Mouse (Mus musculus): ENCODE measurements around the gene Ubb. TPM values are rescaled to one million over a fixed set of nuclear protein-coding genes. Genes with fewer than 3 reads are reported as not detected.

Gene Ubb
- total RNA-seq, 1 experiment from 2014 or later, result 1,520 TPM

DNA sequence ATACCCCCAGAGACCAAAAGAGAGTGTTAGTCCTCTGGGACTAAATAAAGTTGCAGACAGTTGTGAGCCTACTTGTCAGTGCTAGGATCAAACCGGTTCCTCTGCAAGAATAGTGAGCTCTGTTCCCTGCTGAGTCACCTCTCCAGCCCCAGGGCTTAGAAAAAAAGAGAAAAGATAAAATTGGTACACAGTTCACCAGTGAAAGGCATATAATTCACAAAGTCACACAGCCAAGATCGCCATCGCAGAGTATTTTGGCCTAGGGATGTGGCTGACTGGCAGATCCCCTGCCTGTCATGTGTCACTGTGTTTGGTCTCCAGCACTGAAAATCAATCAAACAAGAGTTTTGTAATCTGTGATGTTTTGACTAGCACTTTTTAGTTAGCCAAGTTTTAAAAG, 17.3 kb downstream of the Ubb start:
- ATAC-seq (replicated peaks in 1 of 2; ENCODE audit: insufficient read depth in 1 of 2, low FRiP score in 2 of 2, low TSS enrichment in 1 of 2, low read depth in 1 of 2, poor library complexity in 2 of 2, severe bottlenecking in 2 of 2), result no peak

DNA sequence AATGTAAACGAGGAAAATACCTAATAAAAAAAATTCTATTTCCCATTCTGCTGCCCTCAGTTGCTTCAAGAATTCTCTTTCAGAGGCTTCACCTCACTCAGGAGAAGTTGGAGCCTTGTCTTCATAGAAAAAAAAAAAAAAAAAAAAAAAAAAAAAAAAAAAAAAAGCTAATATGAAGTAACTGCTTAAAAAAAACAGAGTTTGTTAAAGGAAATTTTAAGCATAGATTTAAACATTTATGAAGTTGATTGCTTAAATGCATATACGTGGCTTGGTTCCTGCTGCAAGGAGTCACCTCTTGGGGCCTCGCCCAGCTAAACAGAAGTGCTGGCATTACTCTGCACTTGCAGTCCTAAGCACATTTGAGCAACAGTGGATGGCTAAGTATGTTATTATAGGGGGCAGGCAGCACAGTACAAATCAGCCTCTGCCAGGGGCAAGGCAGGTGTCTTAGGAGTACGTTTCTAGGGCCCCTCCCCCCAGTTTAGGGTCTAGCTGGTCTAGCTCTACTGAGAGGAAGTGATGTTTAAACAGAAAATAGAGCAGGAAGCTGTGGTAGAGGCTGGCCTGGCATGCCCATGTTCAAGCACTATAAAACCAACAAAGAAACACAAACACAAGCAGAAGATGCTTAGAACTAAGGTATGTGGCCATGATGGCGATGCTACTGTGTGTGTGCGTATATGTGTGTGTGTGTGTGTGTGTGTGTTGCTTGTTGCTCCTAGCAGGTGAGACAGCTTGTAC, 23.2 kb downstream of the Ubb start, which contains the start of gene Trpv2:
Gene Trpv2 (plus strand): TSS at position 528 of the 744 bp plus-strand sequence.
- ATAC-seq (replicated peaks in 1 of 2; ENCODE audit: insufficient read depth in 1 of 2, low FRiP score in 2 of 2, low TSS enrichment in 1 of 2, low read depth in 1 of 2, poor library complexity in 2 of 2, severe bottlenecking in 2 of 2), result peak; percentile 42 to 50; a peak in 3 of 4 replicates

DNA sequence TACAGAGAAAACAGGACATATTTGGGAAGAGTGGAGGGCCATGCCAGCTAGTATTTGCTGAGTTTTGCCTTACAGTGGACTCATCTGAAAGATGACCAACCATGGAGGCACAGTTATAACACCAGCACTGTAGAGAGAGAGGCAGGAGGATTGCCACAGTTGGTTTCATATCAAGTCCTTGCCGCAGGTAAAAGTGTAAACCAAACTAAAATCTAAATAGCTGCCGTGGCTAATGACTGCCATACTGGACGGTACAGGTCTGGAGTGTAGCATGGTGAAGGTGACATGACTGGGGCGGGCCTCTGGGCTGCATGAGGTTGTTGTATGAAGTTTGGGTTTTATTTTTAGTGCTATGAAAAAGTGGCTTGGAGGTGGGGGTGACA, 23.7 kb downstream of the Ubb start:
- no peak for ATAC-seq (replicated peaks in 1 of 2; ENCODE audit: insufficient read depth in 1 of 2, low FRiP score in 2 of 2, low TSS enrichment in 1 of 2, low read depth in 1 of 2, poor library complexity in 2 of 2, severe bottlenecking in 2 of 2)

DNA sequence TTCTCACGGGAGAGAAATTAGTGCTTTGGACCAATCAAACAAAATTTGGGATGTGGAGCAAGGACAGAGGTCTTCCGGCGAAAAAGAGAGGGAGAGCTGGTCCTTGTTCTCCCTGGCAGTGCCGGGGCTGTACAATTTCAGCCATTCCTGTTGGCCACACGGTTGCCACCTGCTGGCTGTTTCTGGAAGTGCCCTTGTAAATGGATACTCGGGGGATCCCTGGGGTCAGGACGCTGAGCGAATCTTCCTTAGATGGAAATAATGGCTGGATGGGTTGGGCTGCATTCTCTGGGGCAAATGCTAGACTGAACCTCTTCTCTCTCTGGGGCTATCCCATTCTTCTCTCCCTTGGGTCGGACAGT, 24.3 kb downstream of the Ubb start:
- ATAC-seq (replicated peaks in 1 of 2; ENCODE audit: insufficient read depth in 1 of 2, low FRiP score in 2 of 2, low TSS enrichment in 1 of 2, low read depth in 1 of 2, poor library complexity in 2 of 2, severe bottlenecking in 2 of 2), result peak; percentile 42 to 58; a peak in 2 of 4 replicates

DNA sequence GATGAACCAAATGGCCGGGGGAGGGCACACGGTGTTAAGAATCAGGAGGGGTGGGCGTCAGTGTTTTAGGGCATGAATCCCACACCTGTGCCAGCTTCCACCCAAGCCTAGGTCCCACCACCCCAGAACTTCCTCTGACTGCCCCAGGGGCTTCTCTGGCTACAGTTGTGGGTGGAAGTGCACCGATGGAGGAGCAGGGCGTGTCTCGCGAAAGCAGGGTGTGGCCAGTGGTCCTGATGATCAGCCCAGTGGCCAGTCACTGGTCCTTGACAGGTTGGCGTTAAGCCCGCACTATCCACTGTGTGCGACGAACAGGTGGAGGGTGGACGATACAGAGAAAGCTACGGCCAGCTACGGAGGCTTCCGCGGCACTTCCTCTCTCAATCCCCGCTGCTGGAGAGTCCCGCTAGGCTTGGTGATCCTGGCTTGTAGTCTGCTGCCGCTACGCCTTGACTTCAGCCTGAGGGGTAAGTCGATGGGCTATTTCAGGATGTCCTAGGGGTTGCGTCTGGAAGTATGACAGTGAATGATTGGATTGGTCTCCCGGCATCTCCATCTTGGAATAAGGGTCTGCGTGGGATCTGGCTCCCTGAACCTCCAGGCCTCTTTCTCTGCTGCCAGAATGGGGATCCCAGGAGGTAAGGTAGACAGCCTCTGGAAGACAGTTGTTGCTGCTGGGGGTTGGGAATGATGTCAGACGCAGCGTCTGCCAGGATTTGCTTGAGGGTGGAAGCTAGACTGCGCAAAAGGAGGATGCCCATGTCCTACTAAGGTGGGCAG, 24.9 kb downstream of the Ubb start:
- ATAC-seq (replicated peaks in 1 of 2; ENCODE audit: insufficient read depth in 1 of 2, low FRiP score in 2 of 2, low TSS enrichment in 1 of 2, low read depth in 1 of 2, poor library complexity in 2 of 2, severe bottlenecking in 2 of 2), result peak in 1 of 2 experiments; percentile 34; a peak in 2 of 4 replicates

DNA sequence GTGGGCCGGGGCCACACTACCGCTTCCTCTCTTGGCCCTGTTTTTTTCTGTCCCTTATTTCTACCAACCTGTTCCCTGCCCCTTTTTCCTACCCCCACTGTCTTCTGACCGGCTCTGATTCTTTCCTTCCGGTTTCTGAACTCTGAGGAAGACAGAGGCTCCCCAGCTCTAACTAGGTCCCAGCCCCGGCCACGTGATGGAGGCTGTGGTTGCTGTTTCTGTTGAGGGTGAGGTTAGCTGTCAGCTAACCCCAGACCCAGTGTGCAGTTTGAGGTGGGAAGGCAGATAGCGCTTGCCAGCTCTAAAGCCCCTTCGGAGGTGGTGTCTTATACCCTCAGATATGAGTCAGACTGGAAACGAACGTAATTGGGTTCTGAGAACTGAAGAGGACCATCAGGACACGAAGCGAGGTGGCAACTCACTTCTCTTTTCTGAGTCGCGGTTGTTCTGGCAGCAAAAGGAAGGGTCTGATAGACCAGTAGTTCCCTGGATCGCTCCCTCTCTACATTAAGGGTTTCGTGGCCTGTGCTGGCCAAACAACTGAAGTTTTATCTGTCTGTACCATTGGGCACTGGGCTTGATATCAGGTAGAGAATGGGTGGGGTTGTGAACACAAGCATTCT, 25.7 kb downstream of the Ubb start:
- peak; percentile 57 to 76 for ATAC-seq (replicated peaks in 1 of 2; ENCODE audit: insufficient read depth in 1 of 2, low FRiP score in 2 of 2, low TSS enrichment in 1 of 2, low read depth in 1 of 2, poor library complexity in 2 of 2, severe bottlenecking in 2 of 2)

DNA sequence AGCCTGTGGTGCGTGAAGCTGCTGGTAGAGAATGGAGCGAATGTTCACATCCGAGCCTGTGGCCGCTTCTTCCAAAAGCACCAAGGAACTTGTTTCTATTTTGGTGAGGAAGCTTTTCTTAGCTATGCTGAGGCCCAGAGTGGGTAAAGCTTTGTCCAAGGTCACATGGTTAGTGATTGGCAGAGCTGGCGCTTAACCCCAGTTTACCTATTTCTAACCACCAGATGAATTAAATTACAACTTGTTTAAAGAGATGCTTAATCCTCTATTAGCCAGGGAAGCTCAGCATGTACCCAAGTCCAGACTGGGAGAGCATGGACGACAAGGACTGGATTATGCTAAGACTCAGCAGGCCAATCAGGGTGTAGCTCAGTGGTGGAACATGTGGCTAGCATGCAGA, 32.1 kb downstream of the Ubb start:
- no peak for ATAC-seq (replicated peaks in 1 of 2; ENCODE audit: insufficient read depth in 1 of 2, low FRiP score in 2 of 2, low TSS enrichment in 1 of 2, low read depth in 1 of 2, poor library complexity in 2 of 2, severe bottlenecking in 2 of 2)

DNA sequence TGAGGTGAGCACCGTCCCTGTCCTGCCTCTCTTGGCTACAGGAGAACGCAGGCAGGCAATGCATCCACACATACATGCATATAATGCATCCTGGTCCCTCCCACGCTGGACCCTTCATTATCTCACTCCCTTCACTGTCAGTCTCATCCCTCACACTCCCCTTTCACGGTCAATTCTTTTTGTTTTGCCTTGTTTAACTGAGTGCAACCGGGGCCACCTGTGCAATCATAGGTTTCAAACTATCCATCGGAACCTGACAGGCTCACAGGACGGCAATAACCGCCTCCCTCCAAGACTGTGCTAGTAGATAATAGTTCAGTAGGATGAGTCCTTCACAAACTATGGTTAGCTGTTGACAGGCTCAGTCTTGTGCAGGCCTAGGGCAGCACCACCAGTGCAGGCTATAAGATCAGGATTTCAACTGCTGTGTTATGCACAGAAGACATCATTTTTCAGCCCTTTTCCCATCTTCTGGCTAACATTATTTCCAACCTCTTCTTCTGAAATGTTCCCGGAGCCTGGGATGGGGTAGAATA, 33.8 kb downstream of the Ubb start:
- no peak for ATAC-seq (replicated peaks in 1 of 2; ENCODE audit: insufficient read depth in 1 of 2, low FRiP score in 2 of 2, low TSS enrichment in 1 of 2, low read depth in 1 of 2, poor library complexity in 2 of 2, severe bottlenecking in 2 of 2)

DNA sequence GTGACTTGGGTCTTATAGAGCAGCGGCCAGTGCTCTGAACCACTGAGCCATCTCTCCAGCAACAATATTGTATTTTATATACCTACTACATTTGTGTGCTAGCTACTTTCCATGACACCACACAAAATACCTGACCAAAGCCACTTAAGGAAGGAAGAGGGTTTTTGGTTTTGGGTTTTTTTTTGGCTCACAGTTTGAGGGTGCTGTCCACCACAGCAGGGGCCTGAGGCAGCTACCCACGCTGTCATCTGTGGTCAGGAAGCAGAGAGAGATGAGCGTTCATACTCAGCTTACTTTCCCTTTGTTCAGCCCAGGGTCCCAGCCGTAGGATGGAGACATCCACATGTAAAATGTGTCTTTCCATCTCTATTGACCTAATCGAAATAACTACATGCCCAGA, 36.1 kb downstream of the Ubb start:
- ATAC-seq (replicated peaks in 1 of 2; ENCODE audit: insufficient read depth in 1 of 2, low FRiP score in 2 of 2, low TSS enrichment in 1 of 2, low read depth in 1 of 2, poor library complexity in 2 of 2, severe bottlenecking in 2 of 2), result no peak

DNA sequence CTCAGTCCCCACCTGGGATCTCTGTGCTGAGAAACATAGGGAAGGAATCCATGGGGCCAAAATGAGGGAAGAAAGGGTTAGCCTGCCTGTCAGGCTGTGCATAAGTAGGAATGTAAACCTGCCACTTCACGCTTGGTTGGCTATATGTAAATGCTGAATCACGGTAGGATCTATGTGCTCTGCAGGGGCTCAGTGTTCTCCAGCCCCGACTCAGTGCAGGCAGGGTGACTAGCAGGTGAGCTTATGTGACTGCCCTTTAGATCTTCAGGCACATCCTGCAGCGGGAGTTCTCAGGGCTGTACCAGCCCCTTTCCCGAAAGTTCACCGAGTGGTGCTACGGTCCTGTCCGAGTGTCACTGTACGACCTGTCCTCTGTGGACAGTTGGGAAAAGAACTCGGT, 38.4 kb downstream of the Ubb start:
- ATAC-seq (replicated peaks in 1 of 2; ENCODE audit: insufficient read depth in 1 of 2, low FRiP score in 2 of 2, low TSS enrichment in 1 of 2, low read depth in 1 of 2, poor library complexity in 2 of 2, severe bottlenecking in 2 of 2), result 0 out of 4 replicates have a peak, but pooled peaks of 1 of the 2 experiments have one; percentile 4

DNA sequence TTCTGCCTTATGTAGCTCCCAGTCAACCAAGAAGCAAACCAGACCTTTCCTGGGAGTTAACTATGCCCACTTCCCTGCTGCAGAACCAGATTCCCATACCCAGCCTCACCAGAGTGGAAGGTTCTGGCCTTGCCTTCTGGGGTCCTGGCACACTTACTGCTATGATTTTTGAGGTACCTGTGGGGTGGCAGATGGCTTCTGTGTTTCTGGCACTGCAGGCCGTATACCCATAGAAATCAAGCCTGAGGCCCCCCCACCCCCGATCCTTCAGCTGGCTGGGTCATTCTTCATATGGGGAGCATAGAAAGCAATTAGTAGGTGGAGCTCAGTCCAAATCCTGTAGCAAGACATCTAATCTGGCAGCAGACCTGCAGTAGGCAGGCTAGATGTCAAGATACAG, 40.1 kb downstream of the Ubb start:
- no peak for ATAC-seq (replicated peaks in 1 of 2; ENCODE audit: insufficient read depth in 1 of 2, low FRiP score in 2 of 2, low TSS enrichment in 1 of 2, low read depth in 1 of 2, poor library complexity in 2 of 2, severe bottlenecking in 2 of 2)

DNA sequence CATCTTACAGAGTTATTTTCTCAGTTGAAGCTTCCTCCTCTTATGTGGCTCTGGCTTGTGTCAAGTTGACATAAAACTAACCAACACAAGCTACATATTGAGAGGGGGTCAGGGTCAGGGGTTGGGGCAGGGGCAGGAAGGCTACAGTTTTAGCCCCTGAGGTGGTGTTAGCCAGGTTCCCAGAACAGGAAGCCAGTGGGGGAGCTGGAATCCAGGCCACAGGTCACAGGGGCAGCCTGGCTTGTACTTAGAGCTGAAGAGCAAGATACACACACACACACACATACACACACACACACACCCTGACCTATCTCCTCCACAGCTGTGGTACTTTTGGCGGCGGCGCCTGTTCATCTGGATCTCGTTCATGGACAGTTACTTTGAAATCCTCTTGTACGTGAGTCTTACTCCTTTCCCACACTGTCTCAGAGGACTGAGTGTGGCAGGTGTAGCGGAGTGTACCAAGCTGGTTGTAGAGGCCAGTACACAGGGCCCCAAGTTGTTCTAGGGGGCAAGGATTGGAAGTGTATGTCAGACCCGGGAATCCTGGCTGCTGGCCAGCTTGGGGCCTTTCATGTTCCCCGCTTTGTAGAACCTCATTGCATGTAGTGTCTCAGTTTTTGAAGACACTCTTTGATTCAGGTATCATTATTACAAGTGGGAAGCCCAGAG, 41.1 kb downstream of the Ubb start:
- ATAC-seq (replicated peaks in 1 of 2; ENCODE audit: insufficient read depth in 1 of 2, low FRiP score in 2 of 2, low TSS enrichment in 1 of 2, low read depth in 1 of 2, poor library complexity in 2 of 2, severe bottlenecking in 2 of 2), result no peak

DNA sequence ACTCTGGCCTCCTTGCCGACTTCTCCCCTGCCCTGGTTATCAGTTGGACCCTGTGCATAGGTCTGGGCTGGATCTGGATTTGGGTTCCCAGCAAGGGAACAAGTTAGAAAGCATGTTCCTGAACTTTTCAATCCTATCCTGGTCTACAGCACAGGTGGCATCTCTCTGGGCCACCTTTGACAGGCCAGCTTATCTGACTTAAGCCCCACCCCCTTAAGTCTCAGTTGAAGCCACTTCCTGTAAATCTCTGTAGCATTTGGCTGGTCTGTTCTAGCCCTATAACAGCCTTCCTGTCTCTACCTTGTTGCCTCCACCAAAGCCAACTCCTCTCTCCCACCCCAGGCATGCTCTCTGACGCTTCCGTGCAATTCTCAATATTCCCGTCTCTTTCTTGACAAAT, 47.6 kb downstream of the Ubb start:
- ATAC-seq (replicated peaks in 1 of 2; ENCODE audit: insufficient read depth in 1 of 2, low FRiP score in 2 of 2, low TSS enrichment in 1 of 2, low read depth in 1 of 2, poor library complexity in 2 of 2, severe bottlenecking in 2 of 2), result no peak

DNA sequence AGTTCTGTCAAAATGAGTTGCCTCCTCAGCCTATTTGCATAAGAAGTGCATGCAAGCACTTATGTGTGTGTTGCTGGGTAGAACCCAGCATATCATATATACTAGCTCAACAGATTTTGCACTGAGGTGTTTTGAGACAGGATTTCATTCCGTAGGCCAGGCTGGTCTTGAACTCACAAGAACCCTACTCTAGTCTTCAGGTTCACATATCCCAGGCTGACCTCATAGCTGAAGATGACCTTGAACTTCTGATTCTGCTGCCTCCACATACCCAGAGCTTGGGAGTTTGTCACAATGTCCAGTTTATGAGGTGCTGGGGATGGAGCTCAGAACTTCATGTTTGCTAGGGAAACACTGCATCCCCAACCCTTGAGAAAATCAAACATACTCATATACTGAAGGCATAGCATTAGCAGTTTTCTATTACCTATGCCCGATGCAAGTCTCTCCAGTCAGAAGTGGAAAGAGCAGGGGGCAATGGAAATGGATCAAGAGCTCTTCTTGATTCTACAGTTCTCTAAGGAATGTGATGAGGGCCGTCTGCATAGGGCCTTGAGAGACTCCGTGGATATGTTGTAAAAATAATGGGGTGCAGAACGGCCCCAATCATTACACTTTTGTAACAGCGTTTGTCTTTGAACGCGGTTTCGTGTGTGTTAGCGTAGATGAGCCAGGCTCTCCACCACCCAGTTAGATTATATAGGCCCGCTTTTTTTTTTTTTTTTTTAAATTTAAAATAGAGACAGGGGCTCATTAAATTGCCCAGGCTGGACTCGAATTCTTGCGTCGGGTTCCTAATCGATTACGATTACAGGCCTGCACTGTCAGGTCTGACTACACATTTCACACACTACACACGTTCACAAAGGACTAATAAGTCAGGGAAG, 51.0 kb downstream of the Ubb start:
- no peak for ATAC-seq (replicated peaks in 1 of 2; ENCODE audit: insufficient read depth in 1 of 2, low FRiP score in 2 of 2, low TSS enrichment in 1 of 2, low read depth in 1 of 2, poor library complexity in 2 of 2, severe bottlenecking in 2 of 2)
